Mouse (Mus musculus) cerebellum, postnatal 36 days (tissue): Measurements from ENCODE around the gene Fgd2.

ENCODE experiments used
- DNase-seq, 2 experiments: peaks; one replicate each; pipeline ENCODE4 v3.0.0; 2021 to 2022; ENCODE audit warnings: mixed read lengths in 2 of 2

Fgd2 gene

DNA sequence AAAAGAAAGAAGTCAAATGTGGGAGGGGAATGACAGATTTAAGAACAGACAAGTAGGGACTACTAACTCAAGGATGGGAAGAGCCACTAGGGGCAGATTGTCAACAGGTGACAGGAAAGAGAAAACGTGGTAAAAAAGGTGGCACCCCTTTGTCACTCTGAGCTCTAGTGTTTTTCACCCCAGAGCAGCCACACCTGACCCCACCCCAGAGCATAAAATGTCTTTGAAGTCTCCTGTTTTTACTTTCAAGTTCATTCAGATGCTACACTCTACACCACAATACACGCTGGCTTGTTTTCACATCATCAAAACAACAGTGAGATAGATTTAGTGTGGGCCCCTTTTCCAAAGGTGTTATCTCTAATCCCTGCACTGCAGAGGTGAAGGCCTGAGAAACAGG is 68.1 kb downstream of the Fgd2 start:
- DNase-seq = no peak
